ENCODE assay signal across 8 mouse cellular contexts in genomic region chr9:118611958-118612581, GRCm38 (mm10). TPM values are rescaled to one million over a fixed set of nuclear protein-coding genes. Genes with fewer than 3 reads are reported as not detected.
A peak's percentile ranks its signal among the peaks of the same experiment; 100 is the strongest.
DNase-seq lines count a peak whose midpoint lies in the region; ATAC-seq and TF ChIP-seq lines count a peak whose summit lies in the region.

No protein-coding gene starts in this region.

- 64% methylated on average over 20 of the region's 20 CpGs for WGBS in hindbrain, postnatal 0 days

- DNase-seq in heart, adult 11 months = peak; percentile 93
- DNase-seq in heart, postnatal 4 days = no peak
- DNase-seq in ES-CJ7 (ENCODE audit: low read depth, low spot score) = peak; percentile 24
- DNase-seq in hindbrain, postnatal 0 days (ENCODE audit: low spot score) = peak; percentile 36
- DNase-seq in left cerebral cortex, adult 2 months (ENCODE audit: extremely low spot score in 1 of 2, low spot score in 2 of 2) = no peak
- no peak for DNase-seq in urinary bladder, adult 2 months (ENCODE audit: low spot score)
- DNase-seq in c-Kit-positive CD71-positive TER-119-positive erythroid progenitor cells, embryonic 14.5 days (ENCODE audit: low spot score) = no peak

- no peak for TF ChIP-seq CTCF in hindbrain, postnatal 0 days (IDR thresholded peaks at IDR 0.05; ENCODE audit: low read depth)
- no peak for TF ChIP-seq CTCF in left cerebral cortex, adult 2 months (IDR thresholded peaks at IDR 0.05)

- intact Hi-C loops in left cerebral cortex, adult 2 months (cut with DNase I) = loop anchor here (2.0 kb wide), 1 partner anchor 71 kb away; no protein-coding TSS in a partner anchor

- no peak overlapping the region for H3K9ac ChIP-seq in hindbrain, postnatal 0 days (replicated peaks; ENCODE audit: low read length)

- no peak for ATAC-seq in hindbrain, postnatal 0 days
- peak; percentile 69 for ATAC-seq in megakaryocyte-erythroid progenitor cell, adult 5-6 weeks (replicated peaks; ENCODE audit: low FRiP score, low TSS enrichment, poor library complexity, severe bottlenecking)

- 0 out of 2 replicates have a peak, but pooled peaks cover 5% of the 10 kb centered on the region for H3K4me1 ChIP-seq in hindbrain, postnatal 0 days (ENCODE audit: insufficient read depth, low read length)

- H3K36me3 ChIP-seq in hindbrain, postnatal 0 days (ENCODE audit: insufficient read depth, low read length) = no peaks in the 10 kb centered on the region

- peaks cover 3% of the 10 kb centered on the region; the same call in 1 of the 2 replicates for H3K27me3 ChIP-seq in hindbrain, postnatal 0 days (ENCODE audit: insufficient read depth, low read length)

- no peaks in the 10 kb centered on the region for H3K9me3 ChIP-seq in hindbrain, postnatal 0 days (ENCODE audit: low read length)

- H3K4me3 ChIP-seq in hindbrain, postnatal 0 days (ENCODE audit: low read length) = no peak overlapping the region
- H3K4me3 ChIP-seq in left cerebral cortex, adult 2 months = no peak overlapping the region

- H3K4me2 ChIP-seq in hindbrain, postnatal 0 days (ENCODE audit: low read depth, low read length) = no peak overlapping the region

- no peak overlapping the region for H3K27ac ChIP-seq in hindbrain, postnatal 0 days
- no peak overlapping the region for H3K27ac ChIP-seq in left cerebral cortex, adult 2 months

RNA-seq across cellular contexts. Expression of gene Itga9, which starts 5.6 kb away (rescaled TPM):
- 100 to 1,000 TPM in 1 of 2 experiments, 10 to 100 TPM in 1; 99.6 to 116 TPM for total RNA-seq in heart, postnatal 4 days (2021)
- 4.4 and 6.0 TPM in 2 replicates for total RNA-seq in hindbrain, postnatal 0 days (2014; rRNA removed)
- 1.5 and 1.7 TPM in 2 replicates for polyA plus RNA-seq in hindbrain, postnatal 0 days (2015; fragmentation: Nextera tagmentation; extraction: Ambion mirVana)
- 0.02 and 5.6 TPM in 2 replicates for total RNA-seq in megakaryocyte-erythroid progenitor cell, adult 5-6 weeks (2014; fragmentation: Nextera tagmentation)
- total RNA-seq in megakaryocyte-erythroid progenitor cell, adult 5-6 weeks (2017) = 0.50 TPM in 1 of 2 replicates, not detected in the other
- 1 to 10 TPM; 8.2 to 8.3 TPM for total RNA-seq in left cerebral cortex, adult 2 months (2021)
- polyA plus RNA-seq in urinary bladder, adult 2 months (2012; rRNA removed) = 26.3 and 36.2 TPM in 2 replicates

Comparison
In these comparisons a context has a peak if more than half of its experiments do, and no peak if none do; other contexts are left out.
1. DNase-seq: peak in heart, adult 11 months (single experiment), ES-CJ7 (single experiment) and hindbrain, postnatal 0 days (single experiment); none in heart, postnatal 4 days (single experiment), left cerebral cortex, adult 2 months (0 of 2), urinary bladder, adult 2 months (single experiment) and c-Kit-positive CD71-positive TER-119-positive erythroid progenitor cells, embryonic 14.5 days (single experiment).
2. RNA of gene Itga9, which starts 5.6 kb away (total RNA-seq): 99.6 to 116 TPM in heart, postnatal 4 days; 8.2 to 8.3 TPM in left cerebral cortex, adult 2 months, 4.4 to 6.0 TPM in hindbrain, postnatal 0 days and 0.02 to 5.6 TPM in megakaryocyte-erythroid progenitor cell, adult 5-6 weeks; every median in the first group is over 10 times any median in the second.